Mouse (Mus musculus) cortical plate, adult 2 months (tissue): ENCODE measurements around the gene Cdk4. TPM values are rescaled to one million over a fixed set of nuclear protein-coding genes. Genes with fewer than 3 reads are reported as not detected.

Source experiments
- H3K27ac ChIP-seq: fragments of 200-500 bp; 2 replicates; pipeline ENCODE4 v1.5.1; 2012; ENCODE audit warnings: low read length, control low read depth, inconsistent platforms; ENCODE audit not compliant: insufficient read depth
- H3K4me1 ChIP-seq: fragments of 200-500 bp; 2 replicates; pipeline ENCODE4 v1.6.1; 2011; ENCODE audit warnings: low read length; ENCODE audit not compliant: control insufficient read depth, insufficient read depth
- H3K4me3 ChIP-seq: fragments of 200-500 bp; 2 replicates; pipeline ENCODE4 v1.5.1; 2011; ENCODE audit warnings: mild to moderate bottlenecking, low read length, control low read depth; ENCODE audit not compliant: insufficient read depth
- CTCF ChIP-seq: fragments of 200-500 bp; IDR thresholded peaks from 2 replicates; pipeline ENCODE4 v1.5.1; 2011; ENCODE audit warnings: mild to moderate bottlenecking, control low read depth, low read length; ENCODE audit not compliant: insufficient read depth; ENCODE audit errors: extremely low read depth
- POLR2A ChIP-seq: fragments of 200-500 bp; IDR thresholded peaks from 2 replicates; pipeline ENCODE4 v1.6.1; 2011; ENCODE audit warnings: mild to moderate bottlenecking, low read length, control low read depth; ENCODE audit not compliant: insufficient read depth; ENCODE audit errors: extremely low read depth
- polyA plus RNA-seq: library from polyadenylated mRNA; depleted of rRNA; stranded (reverse); fragments of >200 nt; gene quantifications from 2 replicates; pipeline ENCODE4 v1.2.3, GENCODE M21; 2012

Cdk4 gene
- polyA plus RNA-seq, 1 experiment = 134 TPM

DNA sequence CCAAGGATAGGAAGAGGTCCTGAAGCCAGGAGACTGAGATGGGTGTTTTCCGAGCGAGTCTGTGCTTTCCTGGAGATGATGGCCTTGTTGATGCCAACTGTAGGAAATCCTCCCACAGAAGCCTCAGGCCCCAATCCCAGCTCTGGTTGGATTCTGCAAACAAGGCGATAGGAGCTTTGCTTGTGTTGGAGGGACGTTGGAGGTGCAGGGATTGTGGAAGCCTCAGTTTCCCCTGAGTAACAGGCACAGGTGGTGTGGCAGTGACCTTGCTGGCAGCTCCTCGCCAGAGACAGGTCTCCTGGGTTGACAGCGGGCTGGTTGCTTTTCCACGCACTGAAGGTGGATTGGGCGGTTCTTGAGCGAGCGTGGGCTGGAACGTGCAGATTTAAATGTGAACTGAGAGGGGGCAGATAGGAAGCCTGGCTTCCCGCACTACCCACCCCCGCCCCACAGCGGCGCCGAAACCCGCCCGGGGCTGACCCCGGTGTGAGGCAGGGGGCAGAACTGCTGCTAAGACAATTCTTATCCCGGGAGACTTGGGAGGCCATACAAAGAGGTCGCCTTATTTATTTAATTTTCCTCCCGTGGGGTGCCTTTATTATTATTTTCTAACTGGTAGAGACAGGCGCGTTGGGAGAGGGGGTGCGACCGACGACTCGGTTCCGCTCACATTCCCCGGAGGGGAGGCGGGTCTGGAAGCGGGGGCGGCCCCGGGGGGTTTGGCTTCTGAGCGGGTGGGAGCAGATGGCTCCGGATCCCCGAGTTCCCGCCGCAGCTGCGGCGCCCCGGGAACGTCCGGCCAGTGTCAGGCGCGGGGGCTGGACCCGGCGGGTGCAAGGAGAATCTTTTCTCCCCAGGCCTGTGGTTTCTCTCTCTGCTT lies 17.8 kb downstream of the Cdk4 start:
- TF ChIP-seq POLR2A = peak; percentile 73
- TF ChIP-seq CTCF = no peak
- peak overlapping the region; percentile 96 for H3K27ac ChIP-seq
- peak overlapping the region; percentile 48 for H3K4me3 ChIP-seq
- H3K4me1 ChIP-seq = peaks cover 14% of the 10 kb centered on the region

DNA sequence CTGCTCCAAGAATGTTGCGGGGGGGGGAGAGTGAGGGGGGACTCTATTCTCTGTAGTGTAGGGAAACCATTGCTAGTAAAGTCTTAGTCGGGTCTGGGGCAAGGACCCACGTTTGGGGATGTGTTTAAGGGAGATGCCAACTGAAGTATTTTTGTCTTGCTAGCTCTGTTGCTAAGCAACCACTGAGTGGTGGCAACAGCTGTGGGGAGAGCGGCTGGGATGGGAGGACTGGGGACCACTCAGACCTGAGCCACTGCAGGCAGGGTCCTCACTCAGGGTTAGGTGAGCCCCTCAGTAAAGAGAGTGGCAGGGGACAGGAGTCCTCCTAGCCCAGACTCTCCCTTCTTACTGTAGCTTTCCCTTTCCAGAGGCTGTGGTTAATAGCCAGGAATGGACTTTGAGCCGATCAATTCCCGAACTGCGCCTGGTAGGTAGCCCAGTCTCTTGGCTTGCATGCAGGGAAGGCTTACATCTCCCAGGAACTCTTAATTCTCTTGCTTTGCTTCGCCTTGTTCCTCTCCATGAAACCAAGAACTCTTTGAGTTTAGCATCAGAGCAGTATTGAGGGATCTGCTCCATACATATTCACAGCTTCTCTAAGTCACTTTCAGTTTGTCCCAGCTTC lies 18.8 kb downstream of the Cdk4 start:
- Histone ChIP-seq H3K4me1 (peaks cover 11% of the 10 kb centered on the region), H3K27ac (peak overlapping the region; percentile 96), H3K4me3 (peak overlapping the region; percentile 48)
- TF ChIP-seq CTCF (no peak), POLR2A (no peak)

DNA sequence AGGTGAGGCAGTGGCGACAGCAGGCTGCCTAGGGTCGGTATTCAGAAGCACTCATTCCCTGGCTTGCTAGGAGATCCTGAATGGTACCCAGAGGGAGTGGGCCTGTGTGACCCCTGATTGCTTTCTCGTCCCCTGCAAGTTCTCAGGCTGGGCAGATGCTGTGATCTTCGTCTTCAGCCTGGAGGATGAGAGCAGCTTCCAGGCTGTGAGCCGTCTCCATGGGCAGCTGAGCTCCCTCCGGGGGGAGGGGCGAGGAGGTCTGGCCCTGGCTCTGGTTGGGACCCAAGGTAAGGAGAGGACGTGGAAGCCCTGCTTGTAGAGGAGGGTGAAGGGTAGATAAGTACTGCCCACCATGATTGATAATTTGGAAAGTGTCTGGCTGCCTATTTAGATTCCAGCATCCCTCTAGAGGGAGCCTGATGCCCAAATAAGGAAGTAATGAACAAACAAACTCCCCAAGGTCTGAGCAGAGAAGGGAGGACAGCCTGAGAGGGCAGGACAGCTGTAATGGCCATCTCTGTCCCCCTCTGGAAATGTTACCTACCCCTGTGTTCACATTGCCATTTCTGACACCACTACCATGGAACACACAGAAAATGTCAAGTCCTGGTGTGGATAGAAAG lies 20.1 kb downstream of the Cdk4 start:
- H3K4me3 ChIP-seq = peak overlapping the region; percentile 48; the same call in 1 of the 2 replicates
- H3K27ac ChIP-seq = no peak overlapping the region
- peaks cover 11% of the 10 kb centered on the region for H3K4me1 ChIP-seq
- TF ChIP-seq POLR2A (no peak), CTCF (no peak)

DNA sequence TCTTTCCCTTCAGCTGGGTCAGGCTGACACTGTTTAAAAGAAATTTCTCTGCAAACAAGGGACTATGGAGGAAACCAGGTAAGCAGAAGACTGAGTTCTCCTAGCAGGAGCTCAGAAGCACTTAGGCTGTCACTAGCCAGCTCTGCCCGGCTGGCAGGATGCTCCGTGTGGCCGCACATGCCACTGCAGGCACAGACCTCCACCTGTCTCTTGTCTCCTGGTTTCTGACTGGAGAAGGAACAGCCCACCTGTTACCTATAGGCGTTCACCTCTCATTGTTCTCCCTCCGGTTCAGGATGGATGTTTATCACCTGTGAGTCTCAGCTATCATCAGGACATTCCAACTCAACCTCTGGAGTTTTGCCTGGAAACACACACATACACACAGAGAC lies 20.6 kb downstream of the Cdk4 start:
- H3K4me3 ChIP-seq = no peak overlapping the region
- TF ChIP-seq CTCF (no peak), POLR2A (no peak)
- H3K27ac ChIP-seq = no peak overlapping the region
- H3K4me1 ChIP-seq = peaks cover 11% of the 10 kb centered on the region

DNA sequence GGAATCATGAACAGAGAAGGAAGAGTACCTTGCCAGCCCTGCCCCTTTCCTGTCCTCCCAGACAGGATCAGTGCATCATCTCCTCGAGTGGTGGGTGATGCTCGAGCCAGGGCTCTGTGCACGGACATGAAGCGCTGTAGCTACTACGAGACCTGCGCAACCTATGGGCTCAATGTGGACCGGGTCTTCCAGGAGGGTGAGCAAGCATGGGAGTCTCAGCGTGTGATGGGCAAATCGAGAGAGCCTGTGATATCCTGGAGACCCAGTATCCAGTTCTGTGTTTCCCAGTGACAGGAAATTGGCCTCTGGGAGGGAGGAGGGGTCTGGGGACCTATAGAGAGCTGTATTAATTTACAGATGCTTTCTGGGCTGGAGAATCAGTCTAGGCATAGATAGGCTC lies 21.7 kb downstream of the Cdk4 start:
- no peak for TF ChIP-seq CTCF
- no peak for TF ChIP-seq POLR2A

DNA sequence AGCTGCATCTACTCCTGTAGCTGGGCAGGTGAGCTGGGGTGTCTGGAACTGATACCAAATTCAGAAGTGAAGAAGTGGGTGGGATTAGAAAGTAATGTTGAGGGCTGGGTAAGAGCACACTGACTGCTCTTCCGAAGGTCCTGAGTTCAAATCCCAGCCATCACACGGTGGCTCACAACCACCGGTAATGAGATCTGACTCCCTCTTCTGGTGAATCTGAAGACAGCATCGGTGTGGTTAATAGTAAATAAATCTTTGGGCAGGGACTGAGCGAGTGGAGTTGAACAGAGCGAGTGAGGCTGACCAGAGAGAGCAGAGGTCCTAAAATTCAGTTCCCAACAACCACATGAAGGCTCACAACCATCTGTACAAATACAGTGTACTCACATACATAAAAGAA lies 22.3 kb downstream of the Cdk4 start:
- TF ChIP-seq POLR2A (no peak), CTCF (no peak)
- no peak overlapping the region for H3K4me3 ChIP-seq
- peaks cover 16% of the 10 kb centered on the region for H3K4me1 ChIP-seq
- no peak overlapping the region for H3K27ac ChIP-seq

More for the DNA sequence above, 21.7 kb downstream of the Cdk4 start:
- Histone ChIP-seq H3K4me3 (no peak overlapping the region), H3K4me1 (peaks cover 11% of the 10 kb centered on the region), H3K27ac (no peak overlapping the region)

DNA sequence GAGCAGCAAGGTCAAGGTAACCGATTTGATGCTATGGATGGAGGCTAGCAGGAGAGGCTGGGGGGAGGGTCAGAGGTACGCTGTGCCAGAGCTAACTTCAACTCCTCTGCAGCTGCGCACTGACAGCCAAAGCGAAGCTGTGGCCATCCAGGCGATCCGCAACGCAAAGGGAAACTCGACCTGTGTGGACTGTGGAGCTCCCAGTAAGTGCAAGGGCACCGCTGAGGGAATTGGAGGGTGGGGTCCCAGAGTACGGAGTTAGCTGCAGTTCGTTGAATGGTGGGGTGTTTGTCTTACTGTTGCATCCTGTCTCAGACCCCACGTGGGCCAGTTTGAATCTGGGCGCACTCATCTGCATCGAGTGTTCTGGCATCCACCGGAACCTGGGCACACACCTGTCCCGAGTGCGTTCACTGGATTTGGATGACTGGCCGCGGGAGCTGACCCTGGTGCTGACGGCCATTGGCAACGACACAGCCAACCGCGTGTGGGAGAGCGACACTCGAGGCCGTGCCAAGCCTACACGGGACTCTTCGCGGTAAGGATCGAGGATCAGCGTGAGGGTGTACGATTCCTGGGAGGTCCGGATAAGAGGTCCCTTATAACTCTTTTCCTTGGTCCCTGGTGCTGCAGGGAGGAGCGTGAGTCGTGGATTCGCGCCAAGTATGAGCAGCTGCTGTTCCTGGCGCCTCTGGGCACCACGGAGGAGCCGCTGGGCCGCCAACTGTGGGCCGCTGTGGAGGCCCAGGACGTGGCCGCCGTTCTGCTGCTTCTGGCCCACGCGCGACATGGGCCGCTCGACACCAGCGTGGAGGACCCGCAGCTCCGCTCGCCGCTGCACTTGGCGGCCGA lies 27.5 kb downstream of the Cdk4 start:
- Histone ChIP-seq H3K27ac (peak overlapping the region; percentile 82), H3K4me3 (peak overlapping the region; percentile 1; the same call in 1 of the 2 replicates), H3K4me1 (peaks cover 13% of the 10 kb centered on the region)
- TF ChIP-seq CTCF (no peak), POLR2A (no peak)

DNA sequence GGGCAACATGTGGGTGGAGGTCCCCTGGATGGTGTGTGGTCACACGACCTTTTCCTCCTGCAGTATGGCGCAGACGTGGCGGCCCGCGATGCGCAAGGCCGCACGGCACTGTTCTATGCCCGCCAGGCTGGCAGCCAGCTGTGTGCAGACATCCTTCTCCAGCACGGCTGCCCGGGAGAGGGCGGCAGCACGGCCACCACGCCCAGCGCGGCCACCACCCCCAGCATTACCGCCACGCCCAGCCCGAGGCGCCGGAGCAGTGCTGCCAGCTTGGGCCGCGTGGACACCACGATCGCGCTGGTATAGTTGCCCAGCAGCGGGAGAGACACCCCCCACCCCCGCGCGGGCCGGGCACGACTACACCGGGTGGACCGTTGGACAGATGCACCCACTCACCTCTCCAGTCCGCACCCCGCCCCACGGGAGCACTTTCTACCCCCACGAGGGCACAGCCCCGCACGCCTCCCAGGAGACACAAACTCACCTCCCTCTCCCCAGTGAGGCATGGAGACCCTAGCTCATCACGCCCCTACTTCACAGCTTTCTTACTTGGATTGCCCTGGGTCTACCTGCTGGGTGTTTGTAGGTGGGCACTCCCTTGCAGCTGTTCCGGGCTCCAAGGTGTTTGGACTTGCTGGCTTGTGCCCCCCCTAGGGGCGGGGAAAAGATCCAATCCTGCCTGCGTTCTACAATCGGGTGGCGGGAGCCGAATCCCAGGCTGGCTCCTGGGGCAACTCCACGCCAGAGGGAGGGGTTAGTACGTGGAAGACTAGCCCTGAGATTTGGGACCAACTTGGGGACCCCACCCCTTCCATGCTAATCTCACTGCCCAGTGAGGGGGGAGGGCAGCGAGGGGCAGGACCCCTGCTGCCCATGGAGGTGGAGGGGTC lies 28.4 kb downstream of the Cdk4 start:
- H3K27ac ChIP-seq = peak overlapping the region; percentile 82
- peak overlapping the region; percentile 1; the same call in 1 of the 2 replicates for H3K4me3 ChIP-seq
- H3K4me1 ChIP-seq = peaks cover 13% of the 10 kb centered on the region
- no peak for TF ChIP-seq CTCF
- TF ChIP-seq POLR2A = no peak
